16 mouse cellular contexts compared by ENCODE assay signal in the genomic region with DNA sequence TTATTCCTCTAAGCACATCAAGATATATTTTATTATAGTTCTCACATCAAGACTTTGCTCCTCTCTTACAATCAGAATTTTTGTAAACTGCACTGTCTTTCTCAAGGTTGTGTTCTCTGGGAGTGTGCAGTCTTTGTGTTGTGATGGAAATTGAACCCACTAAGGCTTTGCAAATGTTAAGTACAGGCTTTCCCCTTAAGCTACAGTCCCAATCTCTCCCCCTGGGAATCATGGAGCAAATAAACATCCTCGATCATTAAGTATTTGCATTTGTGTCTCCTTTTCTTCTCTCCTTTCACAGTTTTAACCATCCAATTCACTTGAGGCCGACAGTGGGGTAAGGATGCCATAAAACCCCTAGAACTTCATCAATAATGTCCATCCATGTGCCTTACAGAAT.
"Had no signal": no experiment of that assay in that cellular context is flagged by ENCODE, and none has a peak within 500 bp of the region (broad histone marks: within the 10 kb centered on the region; RNA-seq: fewer than 3 reads in every experiment).

No protein-coding gene starts in this region.

- H3K36me3 ChIP-seq: neural tube, embryonic 12.5 days; neural tube, embryonic 13.5 days; neural tube, embryonic 15.5 days; stomach, embryonic 15.5 days had no signal

- H3K9me3 ChIP-seq: neural tube, embryonic 12.5 days; neural tube, embryonic 13.5 days; neural tube, embryonic 15.5 days; stomach, embryonic 15.5 days had no signal

- H3K4me3 ChIP-seq: neural tube, embryonic 12.5 days; neural tube, embryonic 13.5 days; neural tube, embryonic 15.5 days; stomach, embryonic 15.5 days had no signal

- DNase-seq: retina, postnatal 1 day; right cerebral cortex, adult 18-20 months; right cerebral cortex, postnatal 14 days; right cerebral cortex, postnatal 25 days; right cerebral cortex, postnatal 4 days; spleen, adult 18-20 months; thymus, adult 18-20 months; thymus, adult 2 months; thymus, postnatal 14 days; thymus, postnatal 25 days; thymus, postnatal 4 days had no signal

- H3K27ac ChIP-seq: neural tube, embryonic 12.5 days; neural tube, embryonic 13.5 days; neural tube, embryonic 15.5 days; stomach, embryonic 15.5 days; stomach, postnatal 0 days had no signal

- H3K9ac ChIP-seq: neural tube, embryonic 12.5 days; neural tube, embryonic 13.5 days; neural tube, embryonic 15.5 days; stomach, embryonic 15.5 days had no signal

- H3K4me1 ChIP-seq: neural tube, embryonic 12.5 days; neural tube, embryonic 13.5 days; neural tube, embryonic 15.5 days; stomach, embryonic 15.5 days had no signal
